Mouse (Mus musculus) erythroblast, embryonic 14.5 days (primary cell): ENCODE measurements around the gene Tmem179. TPM values are rescaled to one million over a fixed set of nuclear protein-coding genes. Genes with fewer than 3 reads are reported as not detected.

Experiments
- H3K27me3 ChIP-seq: 2 replicates; pipeline ENCODE4 v1.6.1; 2012; ENCODE audit warnings: inconsistent platforms; ENCODE audit not compliant: control insufficient read depth
- H3K36me3 ChIP-seq: 2 replicates; pipeline ENCODE4 v1.6.1; 2012; ENCODE audit warnings: mild to moderate bottlenecking, inconsistent platforms; ENCODE audit not compliant: control insufficient read depth
- H3K4me1 ChIP-seq: 2 replicates; pipeline ENCODE4 v1.6.1; 2012; ENCODE audit warnings: inconsistent platforms; ENCODE audit not compliant: control insufficient read depth
- H3K4me3 ChIP-seq: replicated peaks from 2 replicates; pipeline ENCODE3; 2012; ENCODE audit warnings: moderate library complexity, mild to moderate bottlenecking, inconsistent platforms
- H3K9me3 ChIP-seq: 2 replicates; pipeline ENCODE4 v1.6.1; 2012; ENCODE audit warnings: low read length, inconsistent platforms, mixed read lengths; ENCODE audit not compliant: control insufficient read depth
- GATA1 ChIP-seq: IDR thresholded peaks from 2 replicates; pipeline ENCODE4 v1.6.1; 2012; ENCODE audit warnings: low read length, inconsistent platforms, mixed read lengths
- TAL1 ChIP-seq: IDR thresholded peaks from 3 replicates; pipeline ENCODE4 v1.6.1; 2012; ENCODE audit warnings: low read length, inconsistent platforms, mixed read lengths
- polyA plus RNA-seq: library from polyadenylated mRNA; stranded (reverse); fragments of >175 nt; gene quantifications from 2 replicates; pipeline ENCODE4 v1.2.3, GENCODE M21; 2012

Tmem179 gene
- not detected in 2 replicates for polyA plus RNA-seq

- no peaks in the 10 kb centered on the region for H3K36me3 ChIP-seq
- 0 out of 2 replicates have a peak, but pooled peaks cover 2% of the 10 kb centered on the region for H3K27me3 ChIP-seq
- H3K4me1 ChIP-seq = peaks cover 6% of the 10 kb centered on the region
- no peak for TF ChIP-seq GATA1
- TF ChIP-seq TAL1 = no peak
- H3K9me3 ChIP-seq = no peaks in the 10 kb centered on the region
- no peak within 1 kb of the TSS for H3K4me3 ChIP-seq
Observed at GRCm38 (mm10) chr12:112516697-112517337, at the start of gene Tmem179. Gene Tmem179, minus strand, starts transcription at chr12:112516747.

- Histone ChIP-seq H3K9me3 (no peaks in the 10 kb centered on the region), H3K4me3 (no peak overlapping the region), H3K36me3 (no peaks in the 10 kb centered on the region), H3K4me1 (no peaks in the 10 kb centered on the region), H3K27me3 (no peaks in the 10 kb centered on the region)
- no peak for TF ChIP-seq TAL1
- TF ChIP-seq GATA1 = no peak
Observed at GRCm38 (mm10) chr12:112563011-112563410, 46.5 kb upstream of the Tmem179 start.

GRCm38 (mm10) chr12:112562462-112562861, 45.9 kb upstream of the Tmem179 start:
- TF ChIP-seq GATA1 (no peak), TAL1 (no peak)
- Histone ChIP-seq H3K4me3 (no peak overlapping the region), H3K4me1 (no peaks in the 10 kb centered on the region), H3K36me3 (no peaks in the 10 kb centered on the region), H3K27me3 (no peaks in the 10 kb centered on the region), H3K9me3 (no peaks in the 10 kb centered on the region)

- Histone ChIP-seq H3K4me3 (no peak overlapping the region), H3K36me3 (no peaks in the 10 kb centered on the region), H3K27me3 (no peaks in the 10 kb centered on the region), H3K9me3 (no peaks in the 10 kb centered on the region), H3K4me1 (no peaks in the 10 kb centered on the region)
- TF ChIP-seq GATA1 (no peak), TAL1 (no peak)
Observed at GRCm38 (mm10) chr12:112561163-112561562, 44.6 kb upstream of the Tmem179 start.

- Histone ChIP-seq H3K4me1 (no peaks in the 10 kb centered on the region), H3K4me3 (no peak overlapping the region), H3K9me3 (no peaks in the 10 kb centered on the region), H3K27me3 (no peaks in the 10 kb centered on the region), H3K36me3 (no peaks in the 10 kb centered on the region)
- no peak for TF ChIP-seq TAL1
- no peak for TF ChIP-seq GATA1
Observed at GRCm38 (mm10) chr12:112560176-112560797, 43.7 kb upstream of the Tmem179 start.

- TF ChIP-seq GATA1 = no peak
- TF ChIP-seq TAL1 = no peak
- H3K36me3 ChIP-seq = no peaks in the 10 kb centered on the region
- no peaks in the 10 kb centered on the region for H3K4me1 ChIP-seq
- H3K4me3 ChIP-seq = no peak overlapping the region
- H3K27me3 ChIP-seq = no peaks in the 10 kb centered on the region
- H3K9me3 ChIP-seq = no peaks in the 10 kb centered on the region
Observed at GRCm38 (mm10) chr12:112559671-112560070, 43.1 kb upstream of the Tmem179 start.

- Histone ChIP-seq H3K9me3 (no peaks in the 10 kb centered on the region), H3K4me3 (no peak overlapping the region), H3K27me3 (no peaks in the 10 kb centered on the region), H3K36me3 (no peaks in the 10 kb centered on the region), H3K4me1 (no peaks in the 10 kb centered on the region)
- TF ChIP-seq TAL1 (no peak), GATA1 (no peak)
Observed at GRCm38 (mm10) chr12:112559231-112559630, 42.7 kb upstream of the Tmem179 start.

GRCm38 (mm10) chr12:112557219-112557618, 40.7 kb upstream of the Tmem179 start:
- no peak for TF ChIP-seq GATA1
- no peak for TF ChIP-seq TAL1
- H3K4me3 ChIP-seq = no peak overlapping the region
- H3K36me3 ChIP-seq = no peaks in the 10 kb centered on the region
- no peaks in the 10 kb centered on the region for H3K9me3 ChIP-seq
- no peaks in the 10 kb centered on the region for H3K4me1 ChIP-seq
- H3K27me3 ChIP-seq = no peaks in the 10 kb centered on the region

- H3K4me3 ChIP-seq = no peak overlapping the region
- H3K36me3 ChIP-seq = no peaks in the 10 kb centered on the region
- no peaks in the 10 kb centered on the region for H3K27me3 ChIP-seq
- H3K9me3 ChIP-seq = no peaks in the 10 kb centered on the region
- TF ChIP-seq TAL1 (no peak), GATA1 (no peak)
- no peaks in the 10 kb centered on the region for H3K4me1 ChIP-seq
Observed at GRCm38 (mm10) chr12:112556531-112557060, 40.0 kb upstream of the Tmem179 start.

- H3K4me1 ChIP-seq = no peaks in the 10 kb centered on the region
- no peaks in the 10 kb centered on the region for H3K36me3 ChIP-seq
- no peaks in the 10 kb centered on the region for H3K27me3 ChIP-seq
- no peaks in the 10 kb centered on the region for H3K9me3 ChIP-seq
- TF ChIP-seq TAL1 (no peak), GATA1 (no peak)
- no peak overlapping the region for H3K4me3 ChIP-seq
Observed at GRCm38 (mm10) chr12:112554900-112555299, 38.4 kb upstream of the Tmem179 start.
